Mouse (Mus musculus) spleen, postnatal 10 days (tissue): Measurements from ENCODE around the gene Nfx1.
"Not testable (repeated sequence)": the region's sequence is repeated elsewhere in the genome, so short reads cannot be mapped to it uniquely, and the experiment has no call there.

Source experiments
- DNase-seq, 2 experiments: peaks; one replicate each; pipeline ENCODE4 v3.0.0; 2021 to 2022; ENCODE audit warnings: low spot score in 2 of 2

The Nfx1 gene

DNA sequence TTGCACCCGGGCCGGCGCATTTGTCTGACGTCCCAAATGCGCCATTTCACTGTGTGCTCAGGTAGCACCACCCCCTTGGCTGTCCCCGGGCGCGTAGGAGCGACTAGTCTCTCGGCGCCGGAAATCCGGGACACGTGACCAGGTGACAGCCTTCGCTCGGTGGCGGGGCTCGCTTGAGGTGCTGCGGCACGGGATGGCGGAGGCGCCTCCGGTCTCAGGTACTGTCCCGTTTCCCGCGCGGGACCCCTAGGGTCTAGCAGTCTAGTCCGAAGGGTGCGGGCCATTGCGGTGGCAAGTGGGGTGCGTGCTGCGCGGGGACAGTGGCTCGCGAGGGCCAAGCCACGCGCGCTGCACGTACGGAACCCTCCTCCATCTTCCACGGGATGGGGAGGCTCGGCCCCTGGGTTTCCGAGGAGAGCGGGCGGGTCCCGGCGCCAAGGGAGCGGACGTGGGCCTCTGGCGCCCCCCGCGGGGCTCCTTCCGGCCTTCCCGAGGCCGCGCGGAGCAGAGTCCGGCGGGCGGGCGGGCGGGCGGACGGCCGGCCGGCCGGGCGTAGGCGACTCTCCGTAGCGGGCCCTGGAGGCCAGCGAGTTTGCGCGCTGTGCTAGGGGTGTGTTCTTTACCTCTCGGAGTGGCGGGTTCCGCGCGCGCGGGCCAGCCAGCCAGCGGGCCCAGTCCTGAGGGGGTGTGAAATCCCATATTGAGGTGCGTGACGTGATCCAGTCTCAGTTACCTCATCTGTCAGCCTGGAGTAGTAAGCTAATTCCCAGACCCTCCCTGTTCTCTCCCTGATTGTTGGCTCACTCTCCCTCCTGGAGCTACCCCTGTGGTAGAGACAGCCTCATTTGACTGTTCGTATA is at the start of gene Nfx1:
Nfx1 (plus strand) TSS at position 65 of the 860 bp plus-strand sequence.
- peak; percentile 89 to 96 for DNase-seq

GRCm38 (mm10) chr4:40921288-40921687 is 49.4 kb upstream of the Nfx1 start:
- no peak for DNase-seq

- DNase-seq: no peak
Observed at GRCm38 (mm10) chr4:40923087-40923651, 47.5 kb upstream of the Nfx1 start.

DNA sequence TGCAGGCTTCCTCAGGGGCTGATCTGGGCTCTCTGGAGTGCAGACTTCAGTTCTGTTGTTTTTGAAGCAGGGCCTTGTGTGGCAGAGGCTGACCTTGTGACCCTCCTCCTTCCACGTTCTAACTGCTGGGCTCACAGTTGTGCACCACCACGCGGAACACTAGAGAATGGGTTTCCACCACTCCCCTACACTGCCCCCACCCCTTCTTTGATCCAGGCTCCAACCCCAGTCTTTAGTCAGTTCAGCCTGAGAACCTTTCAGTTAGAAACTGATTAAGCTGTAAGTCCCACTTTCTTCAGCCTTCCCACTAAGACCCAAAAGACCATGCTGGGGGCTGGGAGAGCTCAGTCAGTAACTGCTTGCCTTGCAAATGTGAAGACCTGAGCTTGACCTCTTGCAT is 45.1 kb upstream of the Nfx1 start:
- no peak for DNase-seq

- DNase-seq: no peak
Observed at GRCm38 (mm10) chr4:40929046-40929445, 41.7 kb upstream of the Nfx1 start.

GRCm38 (mm10) chr4:40933694-40934093 is 37.0 kb upstream of the Nfx1 start:
- no peak for DNase-seq

DNA sequence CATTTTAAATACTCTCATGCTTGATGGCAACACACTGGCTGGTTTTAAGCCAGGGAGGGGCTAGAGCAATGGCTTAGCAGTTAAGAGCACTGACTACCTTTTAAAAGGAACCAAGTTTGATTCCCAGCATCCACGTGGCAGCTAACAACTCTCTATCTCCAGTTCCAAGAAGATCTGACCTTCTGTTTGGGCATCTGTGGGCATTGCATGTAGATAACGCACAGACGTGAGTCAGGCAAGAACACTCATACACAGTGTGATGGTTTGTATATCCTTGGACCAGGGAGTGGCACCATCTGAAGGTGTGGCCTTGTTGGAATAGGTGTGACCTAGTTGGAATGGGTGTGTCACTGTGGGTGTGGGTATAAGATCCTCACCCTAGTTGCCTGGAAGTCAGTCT is 36.3 kb upstream of the Nfx1 start:
- not testable (repeated sequence) for DNase-seq

GRCm38 (mm10) chr4:40936175-40936839 is 34.4 kb upstream of the Nfx1 start:
- DNase-seq: no peak

DNA sequence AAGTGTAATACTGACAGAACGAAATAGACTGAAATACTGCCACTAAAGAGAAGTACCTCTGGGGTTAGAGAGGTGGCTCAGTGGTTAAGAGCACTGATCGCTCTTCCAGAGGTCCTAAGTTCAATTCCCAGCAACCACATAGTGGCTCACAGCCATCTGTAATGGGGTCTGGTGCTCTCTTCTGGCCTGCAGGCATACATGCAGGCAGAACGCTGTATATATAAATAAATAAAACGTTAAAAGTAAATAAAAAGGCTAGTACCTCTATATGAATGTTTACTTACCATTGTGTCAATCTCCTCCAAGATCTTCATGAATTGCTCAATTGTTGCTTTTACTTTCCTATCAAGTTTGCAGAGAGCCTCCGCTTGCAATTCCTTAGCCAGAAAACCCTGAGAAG is 31.9 kb upstream of the Nfx1 start:
- no peak for DNase-seq

DNA sequence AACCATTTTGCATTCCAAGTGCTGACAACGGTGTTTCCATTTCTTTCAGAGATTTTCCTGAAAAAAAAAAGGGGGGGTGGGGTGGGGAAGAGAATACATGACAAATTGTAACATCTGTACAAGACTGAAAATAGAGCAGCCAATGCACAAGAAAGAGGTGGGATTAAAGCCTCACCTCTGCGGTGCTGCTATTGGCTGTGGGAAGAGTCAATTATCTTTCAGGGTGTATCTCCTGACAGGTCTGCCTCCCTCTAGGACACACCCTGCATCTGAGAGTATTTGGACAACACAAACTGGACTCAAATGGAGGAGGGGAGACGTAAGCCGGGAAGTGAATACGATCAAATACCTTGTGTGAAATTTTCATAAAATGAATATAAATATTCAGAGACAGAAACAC is 27.1 kb upstream of the Nfx1 start:
- no peak for DNase-seq

GRCm38 (mm10) chr4:40946516-40947121 is 24.1 kb upstream of the Nfx1 start:
- peak in 1 of 2 experiments; percentile 20 for DNase-seq

GRCm38 (mm10) chr4:40947565-40948159 is 23.0 kb upstream of the Nfx1 start:
- DNase-seq: no peak

DNA sequence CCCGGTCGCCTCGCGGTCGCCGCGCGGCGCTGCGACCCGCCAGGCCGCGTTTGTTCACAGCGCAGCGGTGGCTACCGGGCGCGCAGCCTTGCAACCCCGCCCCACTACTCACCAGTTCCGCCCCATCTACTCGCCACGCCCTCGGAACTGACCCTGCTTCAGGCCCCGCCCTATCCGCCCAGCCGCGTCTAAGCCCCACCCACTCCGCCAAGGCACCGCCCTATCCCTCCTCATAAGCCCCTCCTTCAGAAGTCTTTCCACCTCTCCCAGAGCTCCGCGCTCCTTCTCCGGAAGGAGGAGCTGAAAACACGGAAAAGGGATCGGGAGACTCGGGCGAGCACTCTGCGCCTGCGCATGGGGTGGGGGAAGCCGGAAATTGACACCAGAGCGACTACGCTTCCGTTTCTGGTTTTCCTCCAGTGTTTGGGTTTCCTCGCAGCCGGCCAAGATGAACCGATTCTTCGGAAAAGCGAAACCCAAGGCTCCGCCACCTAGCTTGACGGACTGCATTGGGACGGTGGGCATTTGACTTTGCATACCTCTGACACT is 22.5 kb upstream of the Nfx1 start, which contains the start of the genes Bag1 and Chmp5:
Bag1 (minus strand) TSS at position 135 of the 549 bp plus-strand sequence.
Chmp5 (plus strand) TSS at position 248 of the 549 bp plus-strand sequence.
- DNase-seq: peak; percentile 99 to 100

- DNase-seq: peak; percentile 14 to 65
Observed at GRCm38 (mm10) chr4:40953521-40953920, 17.2 kb upstream of the Nfx1 start.

GRCm38 (mm10) chr4:40955942-40956341 is 14.8 kb upstream of the Nfx1 start:
- no peak for DNase-seq

- DNase-seq: no peak
Observed at GRCm38 (mm10) chr4:40963536-40963935, 7.2 kb upstream of the Nfx1 start.

- no peak for DNase-seq
Observed at GRCm38 (mm10) chr4:40969161-40969560, 1.5 kb upstream of the Nfx1 start.

DNA sequence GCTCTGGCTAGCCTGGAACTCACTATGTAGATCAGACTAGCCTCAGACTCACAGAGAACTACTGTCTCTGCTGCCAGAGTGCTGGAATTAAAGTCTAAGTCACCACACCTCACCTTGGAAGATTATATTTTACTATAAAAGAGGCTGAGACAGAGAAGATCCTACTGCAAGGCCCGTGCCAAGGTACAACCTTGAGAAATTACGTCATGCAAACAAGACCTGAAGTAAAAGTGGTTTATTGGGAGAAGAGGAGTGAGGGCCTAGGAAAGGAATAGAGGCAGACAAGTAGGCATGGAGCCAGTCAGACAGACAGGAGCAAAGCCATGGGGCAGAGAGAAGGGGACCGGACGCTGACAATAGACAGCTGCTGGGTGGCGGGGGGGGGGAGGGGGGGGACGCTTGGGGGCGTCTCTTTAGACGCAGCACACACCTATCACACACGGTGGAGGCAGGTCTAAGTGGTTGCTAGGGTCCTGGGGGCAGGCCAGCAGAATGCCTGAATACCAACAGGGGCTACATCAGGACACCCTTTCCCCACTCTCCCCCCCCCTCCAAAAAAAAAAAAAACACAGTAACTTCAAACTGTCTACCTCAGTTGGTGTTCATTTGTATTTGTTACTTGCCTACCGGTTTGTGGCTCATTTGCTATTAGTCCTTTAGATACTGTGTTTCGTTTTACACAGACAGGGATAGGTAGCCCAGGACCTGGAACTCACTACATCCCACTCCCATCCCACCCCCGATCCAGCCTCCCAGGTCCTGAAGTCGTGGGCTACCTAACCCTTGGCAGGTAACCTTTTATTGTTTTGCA is 720 bp upstream of the Nfx1 start:
- peak in 1 of 2 experiments; percentile 18 for DNase-seq

DNA sequence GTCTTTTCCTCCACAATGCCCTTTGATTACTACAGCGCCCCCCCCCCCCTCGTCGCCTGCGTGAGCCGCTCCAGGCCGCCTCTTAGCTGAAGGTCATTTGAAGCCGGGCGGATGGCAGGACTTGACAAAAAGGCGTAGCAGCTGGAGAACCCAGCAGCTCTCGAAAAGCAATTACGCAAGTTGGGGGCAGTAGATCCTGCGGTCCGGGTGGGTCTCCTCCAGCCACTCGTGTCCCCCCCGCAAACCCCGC is 189 bp upstream of the Nfx1 start:
- no peak for DNase-seq

DNA sequence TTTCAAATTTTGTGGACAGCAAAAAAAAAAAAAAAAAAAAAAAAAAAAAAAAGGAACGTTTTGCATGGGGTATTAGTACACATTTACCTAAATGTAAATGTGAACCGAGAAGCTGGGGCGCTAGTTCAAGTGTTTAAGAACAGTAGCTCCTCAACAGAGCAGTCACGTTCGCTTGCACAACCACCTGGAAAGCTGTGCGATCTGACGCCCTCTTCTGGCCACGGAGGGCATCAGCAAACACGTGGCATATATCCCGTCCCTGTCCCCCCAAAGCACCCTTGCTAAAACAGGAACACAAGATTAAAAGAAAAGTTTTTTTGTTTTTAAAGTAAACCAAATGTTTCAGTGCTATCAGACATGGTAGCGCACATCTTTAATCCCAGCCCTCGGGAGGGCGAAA is 1.0 kb downstream of the Nfx1 start:
- peak; percentile 29 to 74 for DNase-seq

DNA sequence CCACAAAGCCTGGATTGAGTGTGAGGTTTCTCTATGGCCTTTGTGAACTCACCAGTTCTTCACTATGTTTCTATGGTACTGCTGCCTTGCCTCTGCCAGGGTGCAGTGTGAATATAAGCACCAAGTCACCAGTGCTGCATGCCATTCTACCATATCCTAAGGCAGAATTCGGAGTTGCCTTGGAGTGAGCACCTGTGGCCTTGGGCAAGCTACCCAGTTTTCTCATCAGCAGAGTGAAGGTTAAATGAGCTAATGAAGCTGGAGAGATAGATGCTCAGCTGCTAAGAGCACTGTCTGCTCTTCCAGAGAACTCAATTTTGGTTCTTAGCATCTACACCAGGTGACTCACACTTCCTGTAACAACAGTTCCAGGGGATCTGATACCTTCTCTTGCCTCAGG is 3.3 kb downstream of the Nfx1 start:
- no peak for DNase-seq
